Mouse (Mus musculus) E14TG2a.4 (cell line): Measurements from ENCODE around the gene Mn1.

Experiments used
- CTCF ChIP-seq: conservative IDR thresholded peaks from 2 replicates; pipeline ENCODE4 v1.5.1; 2014; ENCODE audit warnings: low read length
- NANOG ChIP-seq: IDR thresholded peaks from 2 replicates; pipeline ENCODE4 v1.6.1; 2014; ENCODE audit warnings: borderline replicate concordance, low read length, mixed read lengths
- POU5F1 ChIP-seq: IDR thresholded peaks from 2 replicates; pipeline ENCODE4 v1.6.1; 2014; ENCODE audit warnings: low read length, borderline replicate concordance

GRCm38 (mm10) chr5:111410665-111411064 is 6.5 kb upstream of the Mn1 start:
- TF ChIP-seq NANOG: no peak
- TF ChIP-seq CTCF: no peak
- no peak for TF ChIP-seq POU5F1
